Mouse (Mus musculus) heart, embryonic 11.5 days (tissue): ENCODE measurements around the gene Nus1. TPM values are rescaled to one million over a fixed set of nuclear protein-coding genes. Genes with fewer than 3 reads are reported as not detected.

Experiments
- ATAC-seq: fragments of 200-750 bp; cut with Nextera tagmentation; replicated peaks from 2 replicates; pipeline ENCODE4 v1.8.0; 2017; ENCODE audit warnings: moderate library complexity; ENCODE audit not compliant: insufficient number of reproducible peaks, low FRiP score, low TSS enrichment
- H3K27ac ChIP-seq: fragments of 300-500 bp; sonication (generic); 2 replicates; pipeline ENCODE4 v1.5.1; 2014; ENCODE audit warnings: mild to moderate bottlenecking, low read depth, low read length
- H3K27me3 ChIP-seq: fragments of 300-500 bp; sonication (generic); 2 replicates; pipeline ENCODE4 v1.6.1; 2014; ENCODE audit warnings: mild to moderate bottlenecking, low read length, mixed read lengths; ENCODE audit not compliant: control insufficient read depth, insufficient read depth
- H3K36me3 ChIP-seq: fragments of 300-500 bp; sonication (generic); 2 replicates; pipeline ENCODE4 v1.6.1; 2014; ENCODE audit warnings: mild to moderate bottlenecking, low read length, moderate library complexity, mixed read lengths; ENCODE audit not compliant: control insufficient read depth, insufficient read depth
- H3K4me1 ChIP-seq: fragments of 300-500 bp; sonication (generic); 2 replicates; pipeline ENCODE4 v1.6.1; 2014; ENCODE audit warnings: low read length; ENCODE audit not compliant: control insufficient read depth, insufficient read depth
- H3K4me2 ChIP-seq: fragments of 300-500 bp; sonication (generic); 2 replicates; pipeline ENCODE4 v1.6.1; 2014; ENCODE audit warnings: mild to moderate bottlenecking, moderate library complexity
- H3K4me3 ChIP-seq: fragments of 300-500 bp; sonication (generic); 2 replicates; pipeline ENCODE4 v1.5.1; 2014; ENCODE audit warnings: low read depth, low read length
- H3K9ac ChIP-seq: fragments of 300-500 bp; sonication (generic); 2 replicates; pipeline ENCODE4 v1.6.1; 2014; ENCODE audit warnings: mild to moderate bottlenecking, low read depth, low read length, moderate library complexity
- H3K9me3 ChIP-seq: fragments of 300-500 bp; sonication (generic); replicated peaks from 2 replicates; pipeline ENCODE4 v1.6.1; 2016; ENCODE audit warnings: low read length; ENCODE audit not compliant: control insufficient read depth
- WGBS: fragments of 180-500 bp; shearing (Covaris S2); extraction: QIAGEN DNeasy Blood & Tissue Kit; methylation state at CpG from one replicate; pipeline ENCODE4 v1.1.7; 2014; ENCODE audit not compliant: insufficient replicate concordance; 5-methylcytosine and 5-hydroxymethylcytosine counted together
- polyA plus RNA-seq: library from polyadenylated mRNA; unstranded; fragments of >200 nt; fragmentation: Nextera tagmentation; extraction: Ambion mirVana; gene quantifications from 2 replicates; pipeline ENCODE4 v1.2.1, GENCODE M21; 2014

Gene Nus1
- polyA plus RNA-seq, 1 experiment from 2014 or later, result 11.2 TPM

DNA sequence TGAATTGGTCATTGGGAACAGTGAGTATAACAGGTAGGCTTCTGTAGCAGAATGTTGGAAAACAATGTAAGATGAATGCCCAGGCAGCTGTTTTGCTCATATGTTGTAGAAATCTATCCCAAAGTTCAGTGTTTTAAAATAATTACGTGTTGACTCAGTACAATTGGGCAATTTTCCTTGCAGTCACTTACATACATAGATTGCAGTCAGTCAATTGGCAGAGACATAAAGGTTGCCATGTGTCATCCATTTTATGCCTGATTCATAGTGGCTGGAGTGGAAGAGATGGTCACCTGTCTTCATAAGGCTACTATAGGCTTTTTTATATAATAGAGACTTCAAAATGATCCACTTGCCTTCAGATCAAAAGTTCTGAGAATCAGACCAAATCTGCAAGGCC lies 3.2 kb downstream of the Nus1 start:
- Histone ChIP-seq H3K4me2 (no peak overlapping the region), H3K9ac (no peak overlapping the region), H3K36me3 (no peaks in the 10 kb centered on the region), H3K4me1 (peaks cover 13% of the 10 kb centered on the region), H3K4me3 (no peak overlapping the region), H3K9me3 (no peaks in the 10 kb centered on the region), H3K27me3 (no peaks in the 10 kb centered on the region), H3K27ac (no peak overlapping the region)
- WGBS, result 85% methylated on average over 1 of the region's 1 CpGs
- no peak for ATAC-seq

DNA sequence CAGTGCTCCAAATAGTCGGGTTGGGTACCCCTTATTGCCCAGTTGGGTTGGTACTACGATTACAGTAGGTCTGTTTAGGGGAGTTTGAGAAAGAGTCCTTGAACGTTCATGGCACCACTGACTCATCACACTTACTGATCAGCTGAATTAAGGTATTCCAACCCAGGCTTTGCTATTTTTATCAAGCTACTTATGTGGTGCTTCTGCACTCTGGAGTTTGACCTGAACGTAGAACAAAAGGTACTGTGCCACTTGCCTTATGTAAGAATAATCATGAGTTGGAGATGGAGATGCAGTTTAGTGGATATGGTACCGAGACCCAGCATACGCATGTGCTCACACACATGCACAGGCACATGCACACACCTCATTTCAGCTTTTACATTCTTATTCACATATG lies 4.4 kb downstream of the Nus1 start:
- H3K27me3 ChIP-seq, result no peaks in the 10 kb centered on the region
- no peak for ATAC-seq
- WGBS, result 81% methylated on average over 6 of the region's 6 CpGs
- H3K9me3 ChIP-seq, result no peaks in the 10 kb centered on the region
- H3K4me2 ChIP-seq, result no peak overlapping the region
- H3K4me3 ChIP-seq, result no peak overlapping the region
- H3K27ac ChIP-seq, result no peak overlapping the region
- peaks cover 13% of the 10 kb centered on the region for H3K4me1 ChIP-seq
- no peak overlapping the region for H3K9ac ChIP-seq
- no peaks in the 10 kb centered on the region for H3K36me3 ChIP-seq

DNA sequence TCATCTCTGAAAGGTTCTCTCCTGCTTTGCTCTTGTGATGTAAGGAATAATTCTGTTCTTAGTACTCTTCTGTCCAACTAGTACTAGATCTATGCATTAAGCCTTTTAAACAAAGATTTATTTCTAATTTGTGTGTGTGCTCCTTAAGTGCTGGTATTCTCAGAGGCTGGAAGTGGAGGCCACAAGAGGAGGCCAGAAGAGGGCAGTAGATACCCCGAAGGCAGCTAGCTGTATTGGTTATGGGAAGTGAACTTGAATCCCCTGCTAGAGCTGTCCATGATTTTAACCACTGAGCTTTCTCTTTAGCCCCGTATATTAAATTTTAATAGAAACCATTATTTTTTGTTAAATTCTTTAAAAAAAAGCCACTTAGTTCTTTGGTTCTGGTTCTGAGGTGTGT lies 5.8 kb downstream of the Nus1 start:
- no peaks in the 10 kb centered on the region for H3K27me3 ChIP-seq
- H3K27ac ChIP-seq, result no peak overlapping the region
- WGBS, result 83% methylated on average over 2 of the region's 2 CpGs
- peaks cover 13% of the 10 kb centered on the region for H3K4me1 ChIP-seq
- no peak overlapping the region for H3K9ac ChIP-seq
- H3K4me2 ChIP-seq, result no peak overlapping the region
- no peak overlapping the region for H3K4me3 ChIP-seq
- ATAC-seq, result no peak
- H3K36me3 ChIP-seq, result no peaks in the 10 kb centered on the region
- no peaks in the 10 kb centered on the region for H3K9me3 ChIP-seq

DNA sequence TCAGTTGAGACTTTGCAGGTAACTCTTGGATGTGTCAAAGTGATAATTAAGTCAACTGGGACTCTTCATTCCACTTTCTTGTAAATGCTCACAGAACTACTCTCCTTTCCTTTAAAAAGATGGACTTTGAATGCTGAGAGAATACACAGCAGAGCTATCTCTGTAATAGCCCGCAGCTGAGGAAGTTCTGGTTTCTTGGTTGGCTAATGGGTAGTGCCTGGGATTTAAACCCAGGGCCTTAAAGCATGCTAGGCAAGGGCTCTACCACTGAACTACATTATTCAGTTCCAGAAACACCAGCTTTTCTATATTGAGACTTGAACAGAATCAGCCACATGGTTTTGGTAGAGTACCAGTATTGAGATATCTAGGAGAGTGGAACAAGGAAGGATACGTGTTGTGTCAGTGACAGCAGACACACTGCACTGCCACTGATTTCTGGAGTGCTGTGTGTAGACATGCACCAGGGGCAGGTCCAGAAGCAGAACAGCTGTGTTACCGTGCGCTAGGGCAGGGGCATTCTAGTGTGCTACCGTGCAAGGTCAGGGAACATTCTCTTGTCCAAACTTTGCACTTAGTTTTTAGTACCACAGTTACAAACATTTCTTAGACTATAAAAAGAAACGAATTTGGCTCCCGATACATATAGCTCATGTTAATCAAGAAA lies 9.1 kb downstream of the Nus1 start:
- H3K4me3 ChIP-seq, result no peak overlapping the region
- 0 out of 2 replicates have a peak, but pooled peaks cover 4% of the 10 kb centered on the region for H3K4me1 ChIP-seq
- no peaks in the 10 kb centered on the region for H3K36me3 ChIP-seq
- no peak overlapping the region for H3K27ac ChIP-seq
- H3K4me2 ChIP-seq, result no peak overlapping the region
- WGBS, result 80% methylated on average over 7 of the region's 7 CpGs
- no peak overlapping the region for H3K9ac ChIP-seq
- ATAC-seq, result no peak
- H3K27me3 ChIP-seq, result no peaks in the 10 kb centered on the region
- no peaks in the 10 kb centered on the region for H3K9me3 ChIP-seq

DNA sequence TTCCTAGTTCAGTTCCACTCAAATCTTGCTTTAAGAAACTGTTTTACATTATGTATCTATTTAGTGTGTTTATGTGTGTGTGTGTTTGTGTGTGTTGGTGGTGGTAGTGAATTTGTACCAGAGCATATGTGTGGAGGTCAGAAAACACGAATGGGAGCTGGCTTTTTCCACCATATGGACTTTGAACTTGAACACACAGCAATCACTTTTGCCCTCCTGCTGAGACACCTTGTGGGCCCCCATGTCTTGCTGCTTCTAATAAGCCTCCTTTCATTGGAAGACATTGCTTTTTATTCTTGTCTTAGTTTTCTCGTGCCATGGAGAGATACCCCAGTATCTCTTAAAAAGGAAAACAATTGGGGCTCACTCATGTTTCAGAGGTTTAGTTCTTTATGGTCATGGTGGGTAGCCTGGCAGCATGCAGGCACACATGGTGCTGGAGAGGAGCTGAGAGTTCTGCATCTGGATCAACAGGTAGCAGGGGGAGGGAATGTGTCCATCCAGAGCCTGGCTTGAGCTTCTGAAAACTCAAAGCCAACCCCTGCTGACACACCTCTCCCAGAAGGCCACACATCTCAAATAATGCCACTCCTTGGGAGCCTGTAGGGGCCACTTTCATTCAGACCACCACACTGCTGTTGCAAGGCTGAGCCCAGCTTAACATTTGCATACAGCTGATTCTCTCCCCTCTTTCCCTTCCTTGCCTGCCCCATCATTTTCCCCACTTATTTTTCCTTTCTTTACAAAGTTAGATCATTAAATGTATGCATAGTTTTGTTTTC lies 10.5 kb downstream of the Nus1 start:
- H3K36me3 ChIP-seq, result 0 out of 2 replicates have a peak, but pooled peaks cover 5% of the 10 kb centered on the region
- ATAC-seq, result no peak
- H3K4me2 ChIP-seq, result no peak overlapping the region
- H3K4me1 ChIP-seq, result no peaks in the 10 kb centered on the region
- no peaks in the 10 kb centered on the region for H3K9me3 ChIP-seq
- no peak overlapping the region for H3K9ac ChIP-seq
- no peak overlapping the region for H3K4me3 ChIP-seq
- no peak overlapping the region for H3K27ac ChIP-seq
- no peaks in the 10 kb centered on the region for H3K27me3 ChIP-seq
- 74% methylated on average over 2 of the region's 2 CpGs for WGBS

DNA sequence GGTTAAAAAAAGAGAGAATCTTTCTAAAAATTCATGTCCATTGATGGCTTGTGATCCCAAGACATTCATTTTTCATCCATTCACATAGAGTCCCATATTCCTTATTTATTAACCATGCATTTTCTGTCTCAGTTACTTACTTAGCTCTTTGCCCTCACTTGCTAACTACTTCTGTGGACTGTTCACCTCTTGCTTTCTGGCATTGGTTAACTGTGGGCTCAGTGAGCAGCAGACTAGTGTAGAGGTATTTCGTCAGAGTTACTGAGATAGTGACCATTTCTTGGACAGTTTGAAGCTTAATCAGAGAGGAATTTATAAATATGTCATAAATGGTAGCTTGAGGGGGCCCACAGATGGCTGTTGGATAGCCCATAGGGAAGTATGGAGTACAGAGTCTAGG lies 13.6 kb downstream of the Nus1 start:
- WGBS, result 85% methylated on average over 1 of the region's 1 CpGs
- H3K9me3 ChIP-seq, result no peaks in the 10 kb centered on the region
- ATAC-seq, result no peak
- H3K36me3 ChIP-seq, result peaks cover 13% of the 10 kb centered on the region; the same call in 1 of the 2 replicates
- no peak overlapping the region for H3K27ac ChIP-seq
- H3K4me1 ChIP-seq, result no peaks in the 10 kb centered on the region
- H3K27me3 ChIP-seq, result no peaks in the 10 kb centered on the region
- no peak overlapping the region for H3K4me3 ChIP-seq
- no peak overlapping the region for H3K4me2 ChIP-seq
- no peak overlapping the region for H3K9ac ChIP-seq

DNA sequence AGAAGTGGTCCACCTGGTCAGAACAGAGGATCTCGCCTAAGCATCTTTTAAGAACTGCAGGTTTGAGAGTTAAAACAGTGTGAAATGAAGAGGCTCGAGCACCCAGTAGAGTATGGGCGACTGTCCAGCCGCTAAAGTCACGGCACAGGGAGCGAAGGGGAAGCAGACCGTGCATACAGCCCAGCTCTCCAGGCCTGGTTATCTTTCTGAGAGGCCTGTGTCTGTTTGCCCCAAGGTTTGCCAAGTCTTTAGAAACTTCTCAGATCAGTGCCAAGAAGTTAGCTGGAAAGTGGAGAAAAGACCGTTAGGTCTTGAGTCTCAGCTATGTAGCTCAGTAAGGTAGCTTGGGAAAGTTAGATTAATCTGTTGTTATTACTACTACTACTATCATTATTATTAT lies 17.5 kb downstream of the Nus1 start:
- H3K9me3 ChIP-seq, result no peaks in the 10 kb centered on the region
- 94% methylated on average over 8 of the region's 8 CpGs for WGBS
- H3K36me3 ChIP-seq, result peaks cover 33% of the 10 kb centered on the region
- H3K4me2 ChIP-seq, result no peak overlapping the region
- H3K27ac ChIP-seq, result no peak overlapping the region
- no peaks in the 10 kb centered on the region for H3K27me3 ChIP-seq
- no peaks in the 10 kb centered on the region for H3K4me1 ChIP-seq
- no peak for ATAC-seq
- H3K4me3 ChIP-seq, result no peak overlapping the region
- H3K9ac ChIP-seq, result no peak overlapping the region

DNA sequence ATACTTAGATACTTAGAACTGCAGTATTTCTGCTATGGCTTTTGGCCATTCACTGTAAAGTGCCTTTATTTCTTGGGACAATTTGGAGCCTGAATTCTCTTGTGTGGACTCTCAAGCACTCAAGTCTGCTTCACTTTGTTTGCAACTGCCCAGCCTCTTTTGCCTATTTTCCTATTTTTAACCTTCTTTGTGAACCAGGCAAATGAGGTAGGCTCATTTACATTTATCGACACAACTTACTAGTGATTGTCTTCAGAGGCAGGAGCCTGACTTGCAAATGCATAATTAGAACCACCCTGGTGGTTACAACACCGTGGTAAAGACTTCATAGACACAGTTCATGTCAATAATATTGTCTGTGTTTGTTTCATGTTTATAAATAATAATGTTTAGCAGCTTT lies 43.3 kb downstream of the Nus1 start:
- H3K4me1 ChIP-seq, result no peaks in the 10 kb centered on the region
- no peaks in the 10 kb centered on the region for H3K9me3 ChIP-seq
- H3K27me3 ChIP-seq, result no peaks in the 10 kb centered on the region
- no peak for ATAC-seq
- H3K4me2 ChIP-seq, result no peak overlapping the region
- no peak overlapping the region for H3K4me3 ChIP-seq
- 75% methylated on average over 2 of the region's 2 CpGs for WGBS
- no peak overlapping the region for H3K9ac ChIP-seq
- H3K27ac ChIP-seq, result no peak overlapping the region
- no peaks in the 10 kb centered on the region for H3K36me3 ChIP-seq
